Comparison of ENCODE assay signal across 8 mouse cellular contexts in genomic region chr1:190911415-190912123, GRCm38 (mm10). TPM values are rescaled to one million over a fixed set of nuclear protein-coding genes. Genes with fewer than 3 reads are reported as not detected.
DNase-seq lines count a peak whose midpoint lies in the region; ATAC-seq and TF ChIP-seq lines count a peak whose summit lies in the region.

Rps6kc1 (minus strand) TSS chr1:190911770.

- WGBS in embryonic facial prominence, embryonic 13.5 days = under 1% methylated on average over 47 of the region's 47 CpGs
- whole genome bisulfite sequencing in heart, adult 2 months = under 1% methylated on average over 47 of the region's 47 CpGs
- WGBS in limb, embryonic 13.5 days = under 1% methylated on average over 47 of the region's 47 CpGs
- under 1% methylated on average over 46 of the region's 47 CpGs for WGBS in midbrain, embryonic 15.5 days
- WGBS in spleen, adult 2 months = 2% methylated on average over 47 of the region's 47 CpGs

- ATAC-seq in embryonic facial prominence, embryonic 13.5 days (ENCODE audit: insufficient number of reproducible peaks, insufficient read depth, low FRiP score, low TSS enrichment, low read depth) = peak; percentile 87
- peak; percentile 93 for ATAC-seq in limb, embryonic 13.5 days (ENCODE audit: low FRiP score, low read depth)
- peak; percentile 97 for ATAC-seq in midbrain, embryonic 15.5 days (replicated peaks)

- DNase-seq in 3134 (ENCODE audit: extremely low read depth, insufficient read length, low spot score) = peak; percentile 91
- peak; percentile 84 to 89 for DNase-seq in adrenal gland, postnatal 36 days
- peak; percentile 84 to 88 for DNase-seq in heart, adult 2 months
- DNase-seq in kidney, adult 8-10 months = peak; percentile 67 to 78
- peak; percentile 21 to 45 for DNase-seq in spleen, adult 2 months (ENCODE audit: low read depth in 1 of 2, low spot score in 2 of 2)

- H3K27me3 ChIP-seq in embryonic facial prominence, embryonic 13.5 days = no peaks in the 10 kb centered on the region
- no peaks in the 10 kb centered on the region for H3K27me3 ChIP-seq in heart, adult 2 months (ENCODE audit: control insufficient read depth, insufficient read depth, low read length)
- H3K27me3 ChIP-seq in limb, embryonic 13.5 days = no peaks in the 10 kb centered on the region
- peaks cover 3% of the 10 kb centered on the region; the same call in 1 of the 2 replicates for H3K27me3 ChIP-seq in midbrain, embryonic 15.5 days (replicated peaks)
- H3K27me3 ChIP-seq in spleen, adult 2 months (ENCODE audit: control insufficient read depth, insufficient read depth, low read length) = no peaks in the 10 kb centered on the region

- intact Hi-C loops in heart, adult 2 months (cut with DNase I) = no loop called here

- H3K4me2 ChIP-seq in embryonic facial prominence, embryonic 13.5 days = peak within 1 kb of the TSS; percentile 91
- peak within 1 kb of the TSS; percentile 92 for H3K4me2 ChIP-seq in limb, embryonic 13.5 days (replicated peaks)
- peak within 1 kb of the TSS; percentile 67 for H3K4me2 ChIP-seq in midbrain, embryonic 15.5 days

- peak within 1 kb of the TSS; percentile 51; the same call in 1 of the 2 replicates for H3K27ac ChIP-seq in embryonic facial prominence, embryonic 13.5 days
- peak within 1 kb of the TSS; percentile 68 for H3K27ac ChIP-seq in heart, adult 2 months
- no peak within 1 kb of the TSS for H3K27ac ChIP-seq in limb, embryonic 13.5 days
- H3K27ac ChIP-seq in midbrain, embryonic 15.5 days = peak within 1 kb of the TSS; percentile 85
- H3K27ac ChIP-seq in spleen, adult 2 months (ENCODE audit: insufficient read depth, low read length) = no peak within 1 kb of the TSS

- peaks cover 25% of the 10 kb centered on the region for H3K4me1 ChIP-seq in embryonic facial prominence, embryonic 13.5 days
- H3K4me1 ChIP-seq in heart, adult 2 months (ENCODE audit: control insufficient read depth, insufficient read depth, low read length) = peaks cover 3% of the 10 kb centered on the region
- H3K4me1 ChIP-seq in limb, embryonic 13.5 days = peaks cover 13% of the 10 kb centered on the region
- peaks cover 34% of the 10 kb centered on the region for H3K4me1 ChIP-seq in midbrain, embryonic 15.5 days
- H3K4me1 ChIP-seq in spleen, adult 2 months (ENCODE audit: control insufficient read depth, insufficient read depth, insufficient read length) = peaks cover 7% of the 10 kb centered on the region; the same call in 1 of the 2 replicates

- peak within 1 kb of the TSS; percentile 89 for H3K9ac ChIP-seq in embryonic facial prominence, embryonic 13.5 days
- peak within 1 kb of the TSS; percentile 69 for H3K9ac ChIP-seq in heart, adult 2 months (ENCODE audit: low read depth, low read length)
- peak within 1 kb of the TSS; percentile 86 for H3K9ac ChIP-seq in limb, embryonic 13.5 days
- H3K9ac ChIP-seq in midbrain, embryonic 15.5 days = peak within 1 kb of the TSS; percentile 88

- TF ChIP-seq CTCF in heart, adult 2 months (IDR thresholded peaks at IDR 0.05) = no peak
- no peak for TF ChIP-seq CTCF in spleen, adult 2 months (IDR thresholded peaks at IDR 0.05; ENCODE audit: extremely low read depth, insufficient read depth, insufficient read length, insufficient replicate concordance)

- H3K79me2 ChIP-seq in heart, adult 2 months (replicated peaks; ENCODE audit: control insufficient read depth, insufficient read depth, low read length) = no peaks in the 10 kb centered on the region

- no peaks in the 10 kb centered on the region for H3K9me3 ChIP-seq in embryonic facial prominence, embryonic 13.5 days
- no peaks in the 10 kb centered on the region for H3K9me3 ChIP-seq in limb, embryonic 13.5 days
- H3K9me3 ChIP-seq in midbrain, embryonic 15.5 days = no peaks in the 10 kb centered on the region

- peak; percentile 97 for TF ChIP-seq POLR2A in heart, adult 2 months (IDR thresholded peaks at IDR 0.05; ENCODE audit: insufficient read depth, low read depth, low read length)
- peak; percentile 30 for TF ChIP-seq POLR2A in spleen, adult 2 months (IDR thresholded peaks at IDR 0.05; ENCODE audit: low read depth, low read length)

- peak within 1 kb of the TSS; percentile 87 for H3K4me3 ChIP-seq in embryonic facial prominence, embryonic 13.5 days
- peak within 1 kb of the TSS; percentile 67 for H3K4me3 ChIP-seq in heart, adult 2 months
- peak within 1 kb of the TSS; percentile 93 for H3K4me3 ChIP-seq in limb, embryonic 13.5 days
- H3K4me3 ChIP-seq in midbrain, embryonic 15.5 days = peak within 1 kb of the TSS; percentile 67
- H3K4me3 ChIP-seq in spleen, adult 2 months (ENCODE audit: extremely low read depth, insufficient read depth, insufficient read length) = peak within 1 kb of the TSS; percentile 78

- TF ChIP-seq EP300 in heart, adult 2 months (IDR thresholded peaks at IDR 0.05; ENCODE audit: insufficient read depth, low read depth, low read length) = no peak

- no peaks in the 10 kb centered on the region for H3K36me3 ChIP-seq in embryonic facial prominence, embryonic 13.5 days
- H3K36me3 ChIP-seq in heart, adult 2 months (ENCODE audit: control insufficient read depth, insufficient read depth, low read length) = no peaks in the 10 kb centered on the region
- no peaks in the 10 kb centered on the region for H3K36me3 ChIP-seq in limb, embryonic 13.5 days
- H3K36me3 ChIP-seq in midbrain, embryonic 15.5 days (replicated peaks) = no peaks in the 10 kb centered on the region
- H3K36me3 ChIP-seq in spleen, adult 2 months (ENCODE audit: control insufficient read depth, insufficient read depth, low read length) = no peaks in the 10 kb centered on the region

RNA-seq across cellular contexts. Expression of gene Rps6kc1, which starts in this region (rescaled TPM):
- 10 to 100 TPM; 27.8 to 31.0 TPM for total RNA-seq in adrenal gland, postnatal 36 days (2021)
- 16.9 and 18.4 TPM in 2 replicates for polyA plus RNA-seq in embryonic facial prominence, embryonic 13.5 days (2015; fragmentation: Nextera tagmentation; extraction: Ambion mirVana)
- 10 to 100 TPM; 15.6 to 18.9 TPM for total RNA-seq in heart, adult 2 months (2021)
- polyA plus RNA-seq in heart, adult 2 months (2012; rRNA removed) = 6.9 and 9.3 TPM in 2 replicates
- 17.2 and 17.3 TPM in 2 replicates for polyA plus RNA-seq in limb, embryonic 13.5 days (2015; fragmentation: Nextera tagmentation; extraction: Ambion mirVana)
- 34.6 and 36.9 TPM in 2 replicates for polyA plus RNA-seq in midbrain, embryonic 15.5 days (2015; fragmentation: Nextera tagmentation; extraction: Ambion mirVana)
- 3.8 and 6.4 TPM in 2 replicates for polyA plus RNA-seq in spleen, adult 2 months (2012; rRNA removed)

Comparison
In these comparisons a context has a peak if more than half of its experiments do, and no peak if none do; other contexts are left out.
1. DNase-seq: peak in every context shown above with its lines; median percentile 91 in 3134; 86 in adrenal gland, postnatal 36 days; 86 in heart, adult 2 months; 72 in kidney, adult 8-10 months; 33 in spleen, adult 2 months.
2. H3K27ac ChIP-seq: peak in embryonic facial prominence, embryonic 13.5 days (single experiment), heart, adult 2 months (single experiment) and midbrain, embryonic 15.5 days (single experiment); none in limb, embryonic 13.5 days (single experiment) and spleen, adult 2 months (single experiment).
3. Peak in every context shown above with its lines, with median percentiles within 50 percentile points of each other: ATAC-seq, H3K4me2 ChIP-seq, H3K4me3 ChIP-seq and H3K9ac ChIP-seq.